Mouse (Mus musculus): ENCODE results near the gene Lgi1. TPM values are rescaled to one million over a fixed set of nuclear protein-coding genes. Genes with fewer than 3 reads are reported as not detected.

Lgi1 gene
- polyA plus RNA-seq, 1 experiment = 72.0 TPM

DNA sequence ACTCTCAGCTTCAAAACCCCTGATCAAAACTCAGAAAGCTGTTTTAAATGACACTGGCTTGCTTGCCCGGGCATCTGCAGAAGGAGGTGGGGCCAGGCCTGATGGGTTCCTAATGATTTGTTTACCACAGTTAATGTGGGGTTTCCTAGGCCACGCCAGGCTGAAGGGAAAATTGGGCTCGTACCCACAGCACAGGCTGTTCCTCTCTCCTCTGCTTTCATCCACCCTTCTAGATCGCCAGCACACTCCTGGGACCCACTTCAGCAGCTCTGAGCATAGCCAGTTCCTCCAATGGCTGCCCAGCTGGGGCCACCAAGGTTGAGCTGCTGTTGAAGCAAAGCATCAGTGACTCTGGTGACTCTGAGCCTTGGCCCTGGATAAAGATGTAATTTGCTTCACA lies 4.0 kb upstream of the Lgi1 start:
- DNase-seq (ENCODE audit: extremely low spot score in 1 of 2, low spot score in 1 of 2) = peak in 1 of 2 experiments; percentile 49

- no peak for DNase-seq (ENCODE audit: extremely low spot score in 1 of 2, low spot score in 1 of 2)
Observed at GRCm38 (mm10) chr19:38261351-38261750, 3.0 kb upstream of the Lgi1 start.

DNA sequence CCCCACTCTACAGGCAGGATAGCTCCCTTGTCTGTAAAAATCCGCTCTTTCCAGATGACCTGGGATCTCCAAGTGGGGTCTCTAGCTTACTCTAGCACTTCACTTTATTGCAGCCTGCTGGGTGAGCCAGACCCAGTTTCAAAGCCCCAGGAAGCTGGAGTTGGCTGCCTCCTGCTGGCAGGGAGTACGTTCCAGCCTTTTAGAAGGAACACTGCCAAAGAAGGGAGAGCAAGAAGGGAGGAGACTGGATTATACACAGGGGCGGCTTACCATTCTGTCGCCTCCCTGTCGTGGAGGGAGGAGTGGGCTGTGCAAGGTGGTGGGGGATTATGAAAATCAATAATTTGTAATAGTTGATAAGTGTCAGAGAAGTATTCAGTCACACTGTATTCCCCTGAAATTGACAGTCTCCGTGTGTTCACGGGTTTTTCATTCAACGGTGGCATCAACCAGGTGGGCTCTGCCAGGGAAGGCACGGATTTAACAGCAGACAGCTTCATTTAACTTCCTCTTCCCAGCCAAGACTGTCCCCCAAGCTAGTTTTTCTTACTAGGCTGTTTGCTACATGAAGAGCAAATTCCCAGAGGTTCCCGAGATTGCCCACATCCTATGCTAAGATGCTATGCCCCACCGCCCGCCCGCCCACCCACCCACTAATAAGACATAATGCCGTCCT lies 369 bp upstream of the Lgi1 start:
- peak; percentile 70 to 91 for DNase-seq (ENCODE audit: extremely low spot score in 1 of 2, low spot score in 1 of 2)

DNA sequence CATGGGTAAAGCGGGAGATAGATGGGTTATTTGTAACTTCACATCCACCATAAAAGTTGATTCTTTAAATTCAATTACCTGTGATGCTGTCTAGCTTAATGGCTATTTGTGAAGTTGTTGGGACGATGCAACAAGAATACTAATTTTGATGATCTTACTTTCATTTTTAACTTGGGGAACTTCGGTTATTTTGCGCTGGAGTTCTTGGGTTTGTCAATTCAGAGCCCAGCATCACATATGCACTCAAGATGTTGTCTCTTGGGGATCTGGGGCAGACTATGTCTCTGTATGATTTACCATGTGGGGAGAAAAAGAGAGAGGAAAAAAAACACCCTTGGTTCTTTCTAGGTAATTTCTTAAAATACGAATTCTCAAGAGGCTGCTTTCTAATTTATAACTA lies 1.4 kb downstream of the Lgi1 start:
- DNase-seq (ENCODE audit: extremely low spot score in 1 of 2, low spot score in 1 of 2) = no peak

GRCm38 (mm10) chr19:38267469-38267868 lies 3.1 kb downstream of the Lgi1 start:
- DNase-seq (ENCODE audit: extremely low spot score in 1 of 2, low spot score in 1 of 2) = no peak

- no peak for DNase-seq (ENCODE audit: extremely low spot score in 1 of 2, low spot score in 1 of 2)
Observed at GRCm38 (mm10) chr19:38271071-38271470, 6.7 kb downstream of the Lgi1 start.

- no peak for DNase-seq (ENCODE audit: extremely low spot score in 1 of 2, low spot score in 1 of 2)
Observed at GRCm38 (mm10) chr19:38273820-38274219, 9.5 kb downstream of the Lgi1 start.

DNA sequence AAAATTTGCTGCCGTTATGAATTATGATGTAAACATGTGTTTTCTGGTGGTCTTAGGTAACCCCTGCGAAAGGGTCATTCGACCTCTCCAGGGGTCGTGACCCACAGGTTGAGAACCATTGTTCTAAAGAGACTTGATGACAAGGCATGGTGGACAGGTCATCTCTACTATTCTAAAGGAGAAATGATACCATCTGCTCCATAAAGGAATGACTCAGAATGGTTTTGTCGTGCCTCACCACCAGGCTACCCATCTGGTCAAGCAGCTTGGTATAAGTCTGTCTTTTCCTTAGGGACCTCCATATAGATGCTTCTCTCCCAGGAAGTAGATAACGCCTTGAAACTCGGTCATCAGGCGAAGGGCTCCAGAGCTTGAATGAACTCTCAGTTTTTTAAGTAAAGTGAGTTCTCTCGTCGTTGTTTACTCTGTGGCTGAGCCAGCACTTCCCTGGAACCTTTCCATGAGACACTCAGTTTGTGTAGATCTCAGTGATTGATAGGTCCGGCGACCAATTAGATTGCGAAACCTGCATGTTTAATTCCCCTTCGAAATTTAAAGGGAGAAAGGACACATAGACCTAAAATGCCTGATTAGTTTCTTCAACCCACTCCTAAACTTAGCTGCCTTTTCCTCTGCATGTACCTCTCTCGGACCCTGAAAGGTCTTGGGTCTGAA lies 10.5 kb downstream of the Lgi1 start:
- DNase-seq (ENCODE audit: extremely low spot score in 1 of 2, low spot score in 1 of 2) = no peak

DNA sequence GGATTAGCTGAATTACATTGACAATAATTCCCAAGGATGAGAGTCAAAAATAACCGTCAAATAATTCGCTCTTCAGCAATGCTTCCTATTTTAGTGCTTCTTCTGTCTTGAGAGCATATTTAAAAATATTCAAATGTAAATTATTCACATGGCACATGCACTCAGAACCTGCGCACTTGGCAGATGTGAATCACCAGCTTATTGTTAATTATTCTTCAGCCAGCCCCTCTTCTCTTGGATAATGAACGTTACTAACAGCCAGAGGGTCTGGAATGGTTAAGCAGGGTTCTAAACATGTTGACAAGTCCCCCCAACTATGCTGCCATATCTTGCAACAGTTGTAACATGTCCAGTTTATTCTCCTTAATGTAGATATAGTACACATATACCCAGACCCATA lies 11.9 kb downstream of the Lgi1 start:
- no peak for DNase-seq (ENCODE audit: extremely low spot score in 1 of 2, low spot score in 1 of 2)

- DNase-seq (ENCODE audit: extremely low spot score in 1 of 2, low spot score in 1 of 2) = peak in 1 of 2 experiments; percentile 62
Observed at GRCm38 (mm10) chr19:38280242-38280641, 15.9 kb downstream of the Lgi1 start.

DNA sequence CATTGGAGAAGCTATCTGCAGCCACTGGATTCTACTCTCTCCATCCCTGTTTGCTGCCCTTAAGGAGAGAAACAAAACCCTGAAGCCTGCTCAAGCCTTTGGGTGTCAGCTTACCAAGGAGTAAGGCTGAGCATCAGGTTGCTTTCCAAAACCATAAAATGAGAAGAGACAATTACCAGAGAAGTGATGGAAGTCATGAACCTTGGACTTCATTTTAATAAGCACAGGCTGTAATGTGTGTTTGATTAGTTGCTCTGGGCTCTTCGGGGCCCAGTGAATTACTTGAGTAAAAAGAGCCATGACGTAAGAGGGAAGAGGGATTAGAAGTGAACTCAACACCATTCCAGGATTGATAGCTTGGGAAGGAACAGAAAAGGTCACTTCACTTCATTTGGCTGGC lies 18.1 kb downstream of the Lgi1 start:
- DNase-seq (ENCODE audit: extremely low spot score in 1 of 2, low spot score in 1 of 2) = no peak

DNA sequence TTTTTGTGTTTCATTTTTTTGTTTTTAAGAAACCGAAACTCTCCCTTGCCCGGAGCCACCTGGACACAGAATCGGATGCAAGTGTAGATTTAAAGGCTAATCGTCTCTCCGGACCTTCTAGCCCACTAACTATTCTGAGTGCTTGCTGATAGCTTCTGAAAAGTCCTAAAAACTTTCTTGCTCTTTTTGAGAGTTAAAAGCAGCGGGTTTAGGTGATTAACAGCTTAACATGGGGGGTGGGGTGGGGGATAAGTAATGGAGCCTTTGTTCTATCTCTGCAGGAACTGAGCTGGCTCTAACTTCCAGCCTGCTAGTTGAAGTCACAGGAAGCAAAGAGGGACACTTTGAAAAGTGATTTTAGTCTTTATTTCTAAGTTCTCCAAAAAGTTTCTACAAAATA lies 24.2 kb downstream of the Lgi1 start:
- no peak for DNase-seq (ENCODE audit: extremely low spot score in 1 of 2, low spot score in 1 of 2)

DNA sequence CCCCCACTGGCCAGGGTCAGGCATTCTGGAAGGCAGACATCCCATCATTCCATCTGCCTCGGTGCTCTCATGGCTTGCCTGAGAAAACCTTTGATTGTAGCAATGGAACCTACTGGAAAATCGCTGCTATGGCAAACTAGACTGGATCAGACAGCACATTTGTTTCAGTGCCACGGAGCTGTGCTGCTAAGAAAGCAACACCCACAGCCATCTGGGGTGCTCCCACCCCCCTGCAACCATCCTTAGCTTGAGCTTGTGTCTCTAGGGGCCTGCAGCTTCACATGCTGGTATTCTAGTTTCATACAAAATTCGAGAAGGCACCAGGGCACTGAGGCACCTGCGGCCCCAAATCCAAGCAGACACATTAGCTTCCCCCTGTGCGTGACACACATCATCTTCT lies 27.1 kb downstream of the Lgi1 start:
- peak; percentile 73 to 79 for DNase-seq (ENCODE audit: extremely low spot score in 1 of 2, low spot score in 1 of 2)

DNA sequence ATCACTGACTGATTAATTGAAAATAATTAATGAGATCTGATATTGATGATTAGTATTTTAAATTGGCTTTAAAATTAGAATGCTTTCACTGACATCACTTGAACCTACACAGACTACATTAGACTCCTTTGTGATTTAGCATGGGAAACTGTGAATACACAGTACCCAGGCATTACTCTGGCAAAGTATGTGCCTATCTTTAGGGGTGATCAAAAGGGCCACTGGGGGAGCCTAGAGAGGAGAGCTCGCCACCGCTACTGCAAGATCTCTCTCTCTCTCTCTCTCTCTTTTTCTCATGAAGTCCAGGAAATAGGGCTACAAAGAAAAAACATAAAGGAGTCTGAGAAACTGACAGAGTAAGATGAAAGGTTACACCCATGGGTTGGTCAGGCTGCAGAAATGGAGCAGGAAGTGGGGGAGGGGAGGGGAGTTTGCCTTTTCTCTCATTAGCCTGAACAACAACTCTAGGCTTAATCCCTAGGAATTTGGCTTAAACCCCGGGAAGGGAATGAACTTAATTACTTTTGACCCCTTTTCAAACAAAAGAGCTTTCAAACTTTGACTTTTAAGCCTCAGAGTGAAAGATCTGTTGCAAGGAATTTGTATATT lies 33.8 kb downstream of the Lgi1 start:
- DNase-seq (ENCODE audit: extremely low spot score in 1 of 2, low spot score in 1 of 2) = no peak

DNA sequence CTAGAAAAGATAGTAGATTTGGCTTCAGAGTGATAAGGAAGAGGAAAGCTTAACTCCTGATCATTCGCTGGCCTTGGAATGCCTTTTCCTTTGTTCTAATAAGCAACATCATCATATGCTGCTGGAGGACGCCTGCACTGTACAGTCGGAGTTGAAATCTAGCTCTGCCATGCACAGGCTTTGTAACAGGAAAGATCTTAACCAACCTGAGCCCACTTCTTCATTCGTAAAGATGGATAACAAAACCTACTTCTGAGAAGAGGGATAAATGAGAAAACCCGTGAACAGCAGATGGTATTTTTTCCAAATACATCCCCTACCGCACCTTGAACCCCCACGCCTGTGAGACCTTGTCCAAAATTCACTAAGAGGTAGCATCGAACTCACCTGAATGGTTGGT lies 43.8 kb downstream of the Lgi1 start:
- no peak for DNase-seq (ENCODE audit: extremely low spot score in 1 of 2, low spot score in 1 of 2)

GRCm38 (mm10) chr19:38315099-38315498 lies 50.8 kb downstream of the Lgi1 start:
- no peak for DNase-seq (ENCODE audit: extremely low spot score in 1 of 2, low spot score in 1 of 2)

DNA sequence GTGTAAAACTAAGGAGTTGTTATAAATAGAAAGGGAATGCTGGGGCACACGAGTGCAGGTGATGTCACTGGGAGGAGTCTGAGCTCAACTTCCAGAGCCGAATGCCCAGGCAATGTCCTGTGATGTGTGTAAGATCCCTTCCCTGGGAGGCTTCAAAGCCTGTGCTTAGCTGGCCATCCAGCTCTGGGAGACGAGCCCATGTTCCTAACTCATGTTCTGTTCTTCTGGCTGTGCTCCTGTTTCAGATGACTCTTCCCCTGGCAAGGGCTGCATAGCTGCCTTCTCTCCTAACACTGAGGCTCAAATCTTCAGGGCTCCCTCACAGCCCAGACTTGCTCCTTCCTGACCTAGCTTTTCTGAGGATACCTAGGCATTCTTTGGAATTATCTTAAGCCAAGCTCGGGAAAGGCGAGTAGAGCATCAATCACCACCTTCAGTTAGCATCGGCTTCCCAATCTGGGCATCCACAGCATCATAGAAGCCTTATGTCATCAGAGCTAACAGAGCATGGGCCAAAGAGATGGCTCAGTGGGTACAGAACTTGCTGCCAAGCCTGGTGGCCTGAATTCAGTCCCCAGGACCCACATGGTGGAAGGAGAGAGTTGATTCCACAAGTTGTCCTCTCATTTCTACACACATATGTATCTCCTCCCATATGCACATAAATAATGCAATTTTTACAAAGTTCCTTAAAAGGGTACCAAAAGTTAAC lies 52.4 kb downstream of the Lgi1 start:
- DNase-seq (ENCODE audit: extremely low spot score in 1 of 2, low spot score in 1 of 2) = no peak

DNA sequence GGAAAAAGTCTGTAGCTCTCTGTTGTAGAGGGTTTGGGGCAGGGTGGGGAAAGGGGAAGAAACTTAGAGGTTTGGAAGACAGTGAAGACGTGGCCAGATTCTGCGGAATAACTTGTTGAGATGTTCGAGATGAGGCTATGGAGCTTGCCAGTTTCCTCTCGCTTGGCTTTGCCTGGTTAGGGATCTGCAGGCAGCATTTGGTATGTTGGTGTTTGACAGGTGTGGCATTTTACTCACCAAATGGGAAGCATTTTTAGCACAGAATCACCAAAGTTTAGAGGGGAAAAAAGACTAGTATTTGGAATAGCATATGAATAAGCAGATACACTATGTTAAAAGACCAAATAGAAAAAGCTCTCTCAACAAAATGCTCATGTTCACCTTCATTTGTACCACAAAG lies 54.0 kb downstream of the Lgi1 start:
- DNase-seq (ENCODE audit: extremely low spot score in 1 of 2, low spot score in 1 of 2) = no peak

- DNase-seq (ENCODE audit: extremely low spot score in 1 of 2, low spot score in 1 of 2) = no peak
Observed at GRCm38 (mm10) chr19:38319168-38319567, 54.8 kb downstream of the Lgi1 start.

GRCm38 (mm10) chr19:38320651-38321188 lies 56.4 kb downstream of the Lgi1 start:
- DNase-seq (ENCODE audit: extremely low spot score in 1 of 2, low spot score in 1 of 2) = no peak

DNA sequence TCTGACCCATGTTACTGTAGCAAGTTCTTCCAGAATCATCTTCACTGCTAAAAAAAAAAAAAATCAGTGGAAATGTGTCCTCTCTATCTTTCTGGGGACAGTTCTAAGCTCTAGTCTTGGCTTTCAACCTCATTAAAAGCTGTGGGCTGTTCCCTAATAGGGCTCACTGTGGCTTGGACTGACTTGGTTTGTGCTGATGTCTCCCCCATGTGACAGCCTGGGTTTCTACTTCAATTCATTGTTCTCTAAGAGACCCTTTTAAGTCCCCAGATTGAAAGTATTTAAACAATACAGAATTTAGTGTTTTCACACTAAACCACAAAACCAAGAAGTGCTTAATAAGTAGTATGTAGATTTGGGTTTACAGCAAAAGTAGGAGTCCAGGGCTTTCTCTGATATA lies 59.4 kb downstream of the Lgi1 start:
- no peak for DNase-seq (ENCODE audit: extremely low spot score in 1 of 2, low spot score in 1 of 2)

Data from frontal cortex, adult 2 months (tissue).